Mouse (Mus musculus): ENCODE measurements around the gene Hbb-bh2. TPM values are rescaled to one million over a fixed set of nuclear protein-coding genes. Genes with fewer than 3 reads are reported as not detected.
"Not testable (repeated sequence)": the region's sequence is repeated elsewhere in the genome, so short reads cannot be mapped to it uniquely, and the experiment has no call there.

The Hbb-bh2 gene
- polyA plus RNA-seq, 1 experiment from 2014 or later: not detected

DNA sequence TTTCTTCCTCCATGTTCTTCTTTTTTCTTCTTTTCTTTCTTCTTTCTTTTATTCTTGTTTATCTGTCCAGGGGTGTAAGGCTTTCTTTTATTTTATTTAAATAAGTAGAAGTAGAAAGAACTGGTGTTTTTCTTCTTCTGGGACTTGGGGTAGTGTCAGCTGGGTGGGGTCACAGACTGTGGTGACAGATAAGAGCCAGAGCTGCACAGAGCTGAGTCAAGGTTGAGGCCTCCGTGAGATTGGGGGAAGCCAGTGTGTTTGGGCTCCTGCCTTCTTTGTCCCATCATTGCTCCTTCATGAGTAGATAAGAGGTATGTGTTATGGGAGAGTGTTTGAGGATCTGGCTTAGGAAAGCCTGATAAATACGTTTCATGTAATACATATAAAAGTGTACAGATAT is 18.8 kb upstream of the Hbb-bh2 start:
- ATAC-seq (ENCODE audit: insufficient number of reproducible peaks, low FRiP score, low TSS enrichment, low read depth) (no peak), DNase-seq (ENCODE audit: low spot score) (no peak)
- WGBS: 73% methylated on average over 2 of the region's 2 CpGs
- H3K27ac ChIP-seq (replicated peaks; ENCODE audit: low read depth, low read length): no peak overlapping the region
- no peak overlapping the region for H3K4me2 ChIP-seq (ENCODE audit: low read depth, severe bottlenecking)
- H3K4me3 ChIP-seq (ENCODE audit: low read depth, low read length): no peak overlapping the region
- H3K36me3 ChIP-seq (ENCODE audit: control insufficient read depth, insufficient read depth, low read length): no peaks in the 10 kb centered on the region
- no peaks in the 10 kb centered on the region for H3K4me1 ChIP-seq (ENCODE audit: control insufficient read depth, insufficient read depth, low read length)
- H3K9ac ChIP-seq (ENCODE audit: low read length): no peak overlapping the region
- H3K27me3 ChIP-seq (ENCODE audit: control insufficient read depth, insufficient read depth, low read length): no peaks in the 10 kb centered on the region
- H3K9me3 ChIP-seq (ENCODE audit: control insufficient read depth, low read length): no peaks in the 10 kb centered on the region

DNA sequence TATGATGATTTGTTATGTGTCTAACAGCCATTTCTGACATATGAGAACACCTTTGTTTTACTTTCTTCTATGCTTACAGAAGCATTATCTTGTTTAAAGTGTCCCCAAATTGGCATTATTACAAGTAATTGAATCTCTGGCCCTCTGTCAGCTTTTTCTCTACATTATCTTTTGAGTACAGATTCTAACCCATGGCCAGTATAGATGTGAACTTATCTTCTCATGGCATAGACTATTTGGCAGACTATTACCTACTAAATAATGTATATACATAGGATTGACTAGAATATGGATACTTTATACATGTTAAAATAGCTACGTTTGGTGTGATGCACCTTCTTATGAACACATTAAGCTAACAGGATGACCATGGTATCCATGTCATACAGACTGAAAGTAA is 14.3 kb upstream of the Hbb-bh2 start:
- no peaks in the 10 kb centered on the region for H3K9me3 ChIP-seq (ENCODE audit: control insufficient read depth, low read length)

DNA sequence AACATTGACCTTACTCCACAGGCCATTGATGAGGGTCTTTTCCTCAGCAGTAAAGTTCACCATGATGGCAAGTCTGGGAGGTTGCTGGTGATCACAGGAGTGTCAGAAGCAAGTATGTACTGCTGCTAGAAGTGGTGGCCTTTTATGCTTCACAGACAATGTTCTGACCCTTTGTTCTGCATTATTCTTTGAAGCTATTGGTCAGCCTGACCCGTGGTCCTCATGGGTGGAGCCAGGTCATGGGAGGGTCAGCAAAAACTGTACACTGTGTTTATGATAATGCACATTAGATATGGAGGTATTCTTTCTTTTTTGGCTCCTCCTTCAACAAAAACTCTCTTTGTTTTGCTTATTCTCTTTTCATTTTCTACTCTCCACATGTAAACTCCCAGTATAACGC is 12.8 kb upstream of the Hbb-bh2 start, which contains the start of gene Hbb-y:
Gene Hbb-y (minus strand): TSS at position 127 of the 400 bp plus-strand sequence.
- Histone ChIP-seq H3K4me2 (ENCODE audit: low read depth, severe bottlenecking) (no peak within 1 kb of the TSS), H3K9me3 (ENCODE audit: control insufficient read depth, low read length) (no peaks in the 10 kb centered on the region), H3K9ac (ENCODE audit: low read length) (no peak within 1 kb of the TSS), H3K27me3 (ENCODE audit: control insufficient read depth, insufficient read depth, low read length) (no peaks in the 10 kb centered on the region), H3K4me1 (ENCODE audit: control insufficient read depth, insufficient read depth, low read length) (no peaks in the 10 kb centered on the region), H3K27ac (replicated peaks; ENCODE audit: low read depth, low read length) (no peak within 1 kb of the TSS), H3K36me3 (ENCODE audit: control insufficient read depth, insufficient read depth, low read length) (no peaks in the 10 kb centered on the region), H3K4me3 (ENCODE audit: low read depth, low read length) (no peak within 1 kb of the TSS)
- no peak for ATAC-seq (ENCODE audit: insufficient number of reproducible peaks, low FRiP score, low TSS enrichment, low read depth)
- no peak for DNase-seq (ENCODE audit: low spot score)
- 74% methylated on average over 2 of the region's 2 CpGs for WGBS

More for the DNA sequence above, 14.3 kb upstream of the Hbb-bh2 start:
- no peak for ATAC-seq (ENCODE audit: insufficient number of reproducible peaks, low FRiP score, low TSS enrichment, low read depth)
- WGBS: 79% methylated on average over 1 of the region's 1 CpGs
- H3K4me3 ChIP-seq (ENCODE audit: low read depth, low read length): no peak overlapping the region
- H3K4me2 ChIP-seq (ENCODE audit: low read depth, severe bottlenecking): no peak overlapping the region
- H3K9ac ChIP-seq (ENCODE audit: low read length): no peak overlapping the region
- no peak overlapping the region for H3K27ac ChIP-seq (replicated peaks; ENCODE audit: low read depth, low read length)
- DNase-seq (ENCODE audit: low spot score): no peak
- H3K27me3 ChIP-seq (ENCODE audit: control insufficient read depth, insufficient read depth, low read length): no peaks in the 10 kb centered on the region
- H3K36me3 ChIP-seq (ENCODE audit: control insufficient read depth, insufficient read depth, low read length): no peaks in the 10 kb centered on the region
- no peaks in the 10 kb centered on the region for H3K4me1 ChIP-seq (ENCODE audit: control insufficient read depth, insufficient read depth, low read length)

DNA sequence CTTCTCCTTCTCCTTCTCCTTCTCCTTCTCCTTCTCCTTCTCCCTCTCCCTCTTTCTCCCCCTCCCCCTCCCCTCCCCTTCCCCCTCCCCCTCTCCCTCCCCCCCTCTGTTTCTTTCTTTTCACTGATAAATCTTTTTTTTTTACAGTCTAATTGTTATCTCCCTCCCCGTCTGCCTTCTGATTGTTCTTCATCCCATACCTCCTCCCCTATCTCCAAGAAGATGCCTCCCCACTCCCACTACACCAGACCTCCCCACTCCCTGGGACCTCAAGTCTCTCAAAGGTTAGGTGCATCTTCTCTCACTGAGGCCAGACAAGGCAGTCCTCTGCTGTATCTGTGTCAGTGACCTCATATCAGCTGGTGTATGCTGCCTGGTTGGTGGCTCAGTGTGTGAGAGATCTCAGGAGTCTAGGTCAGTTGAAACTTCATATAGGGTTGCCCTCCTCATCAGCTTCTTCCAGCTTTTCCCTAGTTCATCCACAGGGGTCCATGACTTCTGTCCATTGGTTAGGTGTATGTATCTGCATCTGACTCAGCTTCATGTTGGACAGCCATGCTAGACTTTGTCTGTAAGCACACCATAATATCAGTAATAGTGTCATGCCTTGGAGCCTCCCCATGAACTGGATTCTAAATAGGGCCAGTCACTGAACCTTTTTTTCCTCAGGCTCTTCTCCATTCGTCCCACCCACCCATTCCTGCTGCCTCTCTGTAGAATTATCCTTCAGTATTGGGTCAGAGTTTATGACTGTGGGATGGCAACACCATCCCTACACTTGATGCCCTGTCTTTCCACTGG is 4.4 kb upstream of the Hbb-bh2 start:
- Histone ChIP-seq H3K4me3 (ENCODE audit: low read depth, low read length) (no peak overlapping the region), H3K36me3 (ENCODE audit: control insufficient read depth, insufficient read depth, low read length) (no peaks in the 10 kb centered on the region), H3K4me1 (ENCODE audit: control insufficient read depth, insufficient read depth, low read length) (no peaks in the 10 kb centered on the region), H3K9ac (ENCODE audit: low read length) (no peak overlapping the region), H3K9me3 (ENCODE audit: control insufficient read depth, low read length) (no peaks in the 10 kb centered on the region), H3K27ac (replicated peaks; ENCODE audit: low read depth, low read length) (no peak overlapping the region), H3K27me3 (ENCODE audit: control insufficient read depth, insufficient read depth, low read length) (no peaks in the 10 kb centered on the region), H3K4me2 (ENCODE audit: low read depth, severe bottlenecking) (no peak overlapping the region)
- WGBS: 31% methylated on average over 1 of the region's 2 CpGs
- DNase-seq (ENCODE audit: low spot score) (no peak), ATAC-seq (ENCODE audit: insufficient number of reproducible peaks, low FRiP score, low TSS enrichment, low read depth) (no peak)

DNA sequence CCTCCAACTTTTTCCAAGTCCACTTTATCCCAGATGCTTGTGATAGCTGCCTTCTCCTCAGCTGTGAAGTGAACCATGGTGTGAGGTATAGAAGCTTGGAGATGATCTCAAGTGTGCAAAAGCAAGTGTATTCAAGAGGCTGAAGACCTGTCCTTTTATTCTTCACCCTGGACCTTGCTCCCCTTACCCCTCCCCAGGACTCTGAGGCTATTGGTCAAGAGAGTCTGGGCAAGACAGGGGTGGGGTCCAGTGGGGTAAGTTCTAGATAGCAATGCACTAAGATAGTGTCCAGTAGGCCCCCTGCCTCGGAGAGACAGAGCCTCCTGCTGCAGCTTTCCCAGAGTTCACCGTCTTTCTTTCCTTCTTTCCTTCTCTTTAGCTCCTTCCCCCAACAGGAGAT is 2.7 kb upstream of the Hbb-bh2 start, which contains the start of gene Hbb-bh1:
Gene Hbb-bh1 (minus strand): TSS at position 131 of the 400 bp plus-strand sequence.
- Histone ChIP-seq H3K4me1 (ENCODE audit: control insufficient read depth, insufficient read depth, low read length) (no peaks in the 10 kb centered on the region), H3K9ac (ENCODE audit: low read length) (no peak within 1 kb of the TSS), H3K9me3 (ENCODE audit: control insufficient read depth, low read length) (no peaks in the 10 kb centered on the region), H3K27ac (replicated peaks; ENCODE audit: low read depth, low read length) (no peak within 1 kb of the TSS), H3K27me3 (ENCODE audit: control insufficient read depth, insufficient read depth, low read length) (no peaks in the 10 kb centered on the region), H3K4me3 (ENCODE audit: low read depth, low read length) (no peak within 1 kb of the TSS), H3K4me2 (ENCODE audit: low read depth, severe bottlenecking) (no peak within 1 kb of the TSS), H3K36me3 (ENCODE audit: control insufficient read depth, insufficient read depth, low read length) (no peaks in the 10 kb centered on the region)
- DNase-seq (ENCODE audit: low spot score): no peak
- no peak for ATAC-seq (ENCODE audit: insufficient number of reproducible peaks, low FRiP score, low TSS enrichment, low read depth)
- WGBS: 88% methylated on average over 2 of the region's 2 CpGs

DNA sequence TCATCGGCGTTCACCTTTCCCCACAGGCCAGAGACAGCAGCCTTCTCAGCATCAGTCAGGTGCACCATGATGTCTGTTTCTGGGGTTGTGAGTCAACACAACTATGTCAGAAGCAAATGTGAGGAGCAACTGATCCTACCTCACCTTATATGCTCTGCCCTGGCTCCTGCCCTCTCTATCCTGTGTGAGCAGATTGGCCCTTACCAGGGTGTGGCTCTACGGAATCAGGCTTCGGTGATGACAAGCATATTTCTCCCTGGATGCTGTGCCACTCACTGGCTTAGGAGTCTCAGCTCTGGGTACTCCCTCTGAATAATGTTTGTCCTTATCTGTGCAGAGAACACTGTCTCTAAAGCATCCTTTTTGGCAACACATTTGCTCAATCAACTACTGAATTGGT is 12.5 kb downstream of the Hbb-bh2 start, which contains the start of gene Hbb-bs:
Gene Hbb-bs (minus strand): TSS at position 289 of the 400 bp plus-strand sequence.
- Histone ChIP-seq H3K4me2 (ENCODE audit: low read depth, severe bottlenecking) (no peak within 1 kb of the TSS), H3K9ac (ENCODE audit: low read length) (no peak within 1 kb of the TSS), H3K36me3 (ENCODE audit: control insufficient read depth, insufficient read depth, low read length) (no peaks in the 10 kb centered on the region), H3K9me3 (ENCODE audit: control insufficient read depth, low read length) (no peaks in the 10 kb centered on the region), H3K27me3 (ENCODE audit: control insufficient read depth, insufficient read depth, low read length) (no peaks in the 10 kb centered on the region), H3K27ac (replicated peaks; ENCODE audit: low read depth, low read length) (no peak within 1 kb of the TSS), H3K4me3 (ENCODE audit: low read depth, low read length) (no peak within 1 kb of the TSS), H3K4me1 (ENCODE audit: control insufficient read depth, insufficient read depth, low read length) (no peaks in the 10 kb centered on the region)
- 99% methylated on average over 4 of the region's 4 CpGs for WGBS
- DNase-seq (ENCODE audit: low spot score) (no peak), ATAC-seq (ENCODE audit: insufficient number of reproducible peaks, low FRiP score, low TSS enrichment, low read depth) (no peak)

DNA sequence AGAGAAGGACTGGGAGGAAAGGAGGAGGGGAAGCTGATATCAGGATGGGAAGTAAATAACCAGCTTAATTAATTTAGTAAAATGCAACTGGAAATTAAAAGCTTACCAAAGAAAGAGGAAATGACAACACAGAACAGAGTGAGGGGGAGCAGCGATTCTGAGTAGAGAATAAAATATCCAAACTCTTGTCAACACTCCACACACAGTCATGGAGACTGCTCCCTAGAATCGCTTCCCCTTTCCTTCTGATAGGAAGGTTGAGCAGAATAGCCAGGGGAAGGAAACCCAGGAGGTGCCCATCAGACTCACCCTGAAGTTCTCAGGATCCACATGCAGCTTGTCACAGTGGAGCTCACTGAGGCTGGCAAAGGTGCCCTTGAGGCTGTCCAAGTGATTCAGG is 13.2 kb downstream of the Hbb-bh2 start:
- not testable (repeated sequence) for H3K27ac ChIP-seq (replicated peaks; ENCODE audit: low read depth, low read length); H3K9me3 ChIP-seq (ENCODE audit: control insufficient read depth, low read length); H3K4me3 ChIP-seq (ENCODE audit: low read depth, low read length); H3K4me2 ChIP-seq (ENCODE audit: low read depth, severe bottlenecking); H3K4me1 ChIP-seq (ENCODE audit: control insufficient read depth, insufficient read depth, low read length); H3K27me3 ChIP-seq (ENCODE audit: control insufficient read depth, insufficient read depth, low read length); DNase-seq (ENCODE audit: low spot score); H3K36me3 ChIP-seq (ENCODE audit: control insufficient read depth, insufficient read depth, low read length); H3K9ac ChIP-seq (ENCODE audit: low read length); ATAC-seq (ENCODE audit: insufficient number of reproducible peaks, low FRiP score, low TSS enrichment, low read depth)
- no CpG with 5 or more reads among the region's 2 CpGs for WGBS

DNA sequence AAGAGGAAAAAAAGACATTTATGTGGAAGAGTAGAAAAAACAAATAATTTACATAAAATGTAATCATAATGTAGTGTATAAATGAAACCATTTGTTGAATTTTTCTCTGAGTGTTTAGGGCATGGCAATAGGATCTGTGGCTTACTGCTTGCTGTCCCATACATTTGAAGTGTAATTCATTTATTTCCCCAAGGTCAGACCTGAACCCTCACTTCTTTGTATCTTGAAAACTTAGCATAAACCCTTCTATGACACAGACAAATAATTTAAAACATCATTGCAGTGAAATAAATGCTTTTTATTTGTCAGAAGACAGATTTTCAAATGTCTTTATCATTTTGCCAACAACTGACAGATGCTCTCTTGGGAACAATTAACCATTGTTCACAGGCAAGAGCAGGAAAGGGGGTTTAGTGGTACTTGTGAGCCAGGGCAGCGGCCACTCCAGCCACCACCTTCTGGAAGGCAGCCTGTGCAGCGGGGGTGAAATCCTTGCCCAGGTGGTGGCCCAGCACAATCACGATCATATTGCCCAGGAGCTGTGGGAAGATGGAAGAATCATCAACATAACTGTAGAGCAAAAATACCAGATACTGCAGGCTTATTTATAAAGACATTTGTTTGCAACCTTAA is 13.9 kb downstream of the Hbb-bh2 start:
- no peak for DNase-seq (ENCODE audit: low spot score)
- no peak for ATAC-seq (ENCODE audit: insufficient number of reproducible peaks, low FRiP score, low TSS enrichment, low read depth)
- Histone ChIP-seq H3K4me2 (ENCODE audit: low read depth, severe bottlenecking) (no peak overlapping the region), H3K4me1 (ENCODE audit: control insufficient read depth, insufficient read depth, low read length) (no peaks in the 10 kb centered on the region), H3K9ac (ENCODE audit: low read length) (no peak overlapping the region), H3K27me3 (ENCODE audit: control insufficient read depth, insufficient read depth, low read length) (no peaks in the 10 kb centered on the region), H3K27ac (replicated peaks; ENCODE audit: low read depth, low read length) (no peak overlapping the region), H3K4me3 (ENCODE audit: low read depth, low read length) (no peak overlapping the region), H3K9me3 (ENCODE audit: control insufficient read depth, low read length) (no peaks in the 10 kb centered on the region), H3K36me3 (ENCODE audit: control insufficient read depth, insufficient read depth, low read length) (no peaks in the 10 kb centered on the region)
- 73% methylated on average over 3 of the region's 3 CpGs for WGBS
